Mouse (Mus musculus) common myeloid progenitor, adult 5-6 weeks (primary cell): ENCODE data around the gene Sprr2j-ps. TPM values are rescaled to one million over a fixed set of nuclear protein-coding genes. Genes with fewer than 3 reads are reported as not detected.

Source experiments
- ATAC-seq: replicated peaks from 2 replicates; pipeline ENCODE4 v1.8.0; 2016; ENCODE audit warnings: low read depth, mild to moderate bottlenecking, moderate TSS enrichment, inconsistent platforms; ENCODE audit not compliant: poor library complexity, severe bottlenecking
- total RNA-seq: library from RNA; stranded (forward); fragments of 200-1000, 187-1606 nt; gene quantifications from 2 replicates; pipeline ENCODE4 v1.2.3, GENCODE M21; 2017

Sprr2j-ps gene
- total RNA-seq = not detected in 2 replicates

- ATAC-seq = no peak
These were observed at the start of gene Sprr2j-ps for GRCm38 (mm10) chr3:92417782-92418181. Gene Sprr2j-ps, plus strand, starts transcription at chr3:92418082.

GRCm38 (mm10) chr3:92373613-92374012, 44.3 kb upstream of the Sprr2j-ps start:
- no peak for ATAC-seq

GRCm38 (mm10) chr3:92385385-92385784, 32.5 kb upstream of the Sprr2j-ps start, which contains the start of gene Sprr2h:
Gene Sprr2h, plus strand, starts transcription at chr3:92385685.
- ATAC-seq = no peak

- ATAC-seq = no peak
These were observed 23.6 kb upstream of the Sprr2j-ps start for GRCm38 (mm10) chr3:92394301-92394700.

- no peak for ATAC-seq
These were observed 10.2 kb upstream of the Sprr2j-ps start, which contains the start of gene Sprr2i for GRCm38 (mm10) chr3:92407691-92408090. Gene Sprr2i, plus strand, starts transcription at chr3:92407991.

- no peak for ATAC-seq
These were observed 11.4 kb downstream of the Sprr2j-ps start, which contains the start of gene Gm9774 for GRCm38 (mm10) chr3:92429323-92429722. Gene Gm9774, minus strand, starts transcription at chr3:92429423.

GRCm38 (mm10) chr3:92432282-92432681, 14.4 kb downstream of the Sprr2j-ps start, which contains the start of gene Sprr2k:
Gene Sprr2k, plus strand, starts transcription at chr3:92432582.
- no peak for ATAC-seq

- no peak for ATAC-seq
These were observed 20.8 kb downstream of the Sprr2j-ps start, which contains the start of gene Sprr1b for GRCm38 (mm10) chr3:92438689-92439088. Gene Sprr1b, minus strand, starts transcription at chr3:92438789.

GRCm38 (mm10) chr3:92440177-92440576, 22.3 kb downstream of the Sprr2j-ps start:
- ATAC-seq = no peak

GRCm38 (mm10) chr3:92455151-92455550, 37.3 kb downstream of the Sprr2j-ps start:
- ATAC-seq = no peak

- ATAC-seq = no peak
These were observed 40.7 kb downstream of the Sprr2j-ps start, which contains the start of gene Sprr3 for GRCm38 (mm10) chr3:92458620-92459019. Gene Sprr3, minus strand, starts transcription at chr3:92458720.

- no peak for ATAC-seq
These were observed 48.7 kb downstream of the Sprr2j-ps start for GRCm38 (mm10) chr3:92466576-92466975.

GRCm38 (mm10) chr3:92467424-92467823, 49.5 kb downstream of the Sprr2j-ps start:
- ATAC-seq = no peak

Other genes with a start within 250 kb of the Sprr2j-ps start
- gene Sprr2a1, start 202.3 kb upstream of the Sprr2j-ps start, total RNA-seq = not detected in 2 replicates
- gene Sprr2a2, start 202.2 kb upstream of the Sprr2j-ps start, total RNA-seq = not detected in 2 replicates
- not detected in 2 replicates for gene Sprr2a3, start 132.7 kb upstream of the Sprr2j-ps start, total RNA-seq
- gene Sprr2b, start 101.5 kb upstream of the Sprr2j-ps start, total RNA-seq = not detected in 2 replicates
- gene Sprr2d, start 78.9 kb upstream of the Sprr2j-ps start, total RNA-seq = not detected in 2 replicates
- gene Sprr2e, start 65.9 kb upstream of the Sprr2j-ps start, total RNA-seq = not detected in 2 replicates
- not detected in 2 replicates for gene Sprr2f, start 52.9 kb upstream of the Sprr2j-ps start, total RNA-seq
- gene Sprr2h, start 32.4 kb upstream of the Sprr2j-ps start, total RNA-seq = not detected in 2 replicates
- not detected in 2 replicates for gene Sprr2i, start 10.1 kb upstream of the Sprr2j-ps start, total RNA-seq
- 3.0 and 5.6 TPM in 2 replicates for gene Gm9774, start 11.3 kb downstream of the Sprr2j-ps start, total RNA-seq
- not detected in 2 replicates for gene Sprr2k, start 14.5 kb downstream of the Sprr2j-ps start, total RNA-seq
- not detected in 2 replicates for gene Sprr1b, start 20.7 kb downstream of the Sprr2j-ps start, total RNA-seq
- gene Sprr3, start 40.6 kb downstream of the Sprr2j-ps start, total RNA-seq = not detected in 2 replicates
- gene Sprr1a, start 67.8 kb downstream of the Sprr2j-ps start, total RNA-seq = not detected in 2 replicates
- gene Sprr4, start 82.4 kb downstream of the Sprr2j-ps start, total RNA-seq = not detected in 2 replicates
- gene 2310046K23Rik, start 116.4 kb downstream of the Sprr2j-ps start, total RNA-seq = not detected in 2 replicates
- not detected in 2 replicates for gene Ivl, start 155.7 kb downstream of the Sprr2j-ps start, total RNA-seq
- gene Smcp, start 170.9 kb downstream of the Sprr2j-ps start, total RNA-seq = not detected in 2 replicates
- not detected in 2 replicates for gene 2210017I01Rik, start 189.4 kb downstream of the Sprr2j-ps start, total RNA-seq
- gene Lce6a, start 203.6 kb downstream of the Sprr2j-ps start, total RNA-seq = not detected in 2 replicates
- not detected in 2 replicates for gene Lce1a1, start 230.2 kb downstream of the Sprr2j-ps start, total RNA-seq
- not detected in 2 replicates for gene Lce1b, start 238.8 kb downstream of the Sprr2j-ps start, total RNA-seq